Mouse (Mus musculus) macrophage (primary cell): ENCODE data around the gene Cd79b. TPM values are rescaled to one million over a fixed set of nuclear protein-coding genes. Genes with fewer than 3 reads are reported as not detected.

ENCODE experiments used
- H3K27ac ChIP-seq: fragments of 350-480 bp; formaldehyde crosslinking; 2 replicates; pipeline ENCODE4 v1.9.0; 2021
- H3K36me3 ChIP-seq: fragments of 350-480 bp; formaldehyde crosslinking; 2 replicates; pipeline ENCODE4 v1.9.0; 2021; ENCODE audit errors: inconsistent target
- H3K4me3 ChIP-seq: fragments of 350-480 bp; formaldehyde crosslinking; 2 replicates; pipeline ENCODE4 v1.9.0; 2021; ENCODE audit errors: inconsistent target
- H3K79me2 ChIP-seq: fragments of 350-480 bp; formaldehyde crosslinking; 2 replicates; pipeline ENCODE4 v1.9.0; 2021; ENCODE audit errors: inconsistent target
- WGBS: methylation state at CpG from one replicate; pipeline ENCODE4 v1.1.7; 2026; ENCODE audit warnings: inconsistent platforms; ENCODE audit not compliant: missing documents; 5-methylcytosine and 5-hydroxymethylcytosine counted together
- polyA plus RNA-seq: library from polyadenylated mRNA; stranded (reverse); fragments of 250-400 nt; gene quantifications from 3 replicates; pipeline ENCODE4 v1.2.4, GENCODE M21; 2018; ENCODE audit warnings: inconsistent platforms

The Cd79b gene
- polyA plus RNA-seq, 1 experiment from 2014 or later: 4.4 TPM

DNA sequence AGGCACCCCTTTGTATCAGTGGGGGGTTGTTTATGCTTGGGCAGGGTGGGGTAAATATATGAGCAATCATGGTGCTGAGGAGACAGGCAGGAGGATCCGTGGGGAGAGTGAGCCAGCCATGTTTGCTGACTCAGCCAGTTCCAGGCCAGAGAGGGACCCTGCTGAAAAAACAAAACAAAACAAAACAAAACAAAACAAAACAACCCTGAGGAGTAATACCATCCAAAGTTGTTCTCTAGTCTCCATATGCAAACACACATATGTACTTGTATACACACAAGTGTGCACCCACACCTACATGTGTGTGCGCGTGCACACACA is 8.5 kb downstream of the Cd79b start:
- Histone ChIP-seq H3K27ac (peak overlapping the region; percentile 54), H3K79me2 (no peaks in the 10 kb centered on the region), H3K4me3 (no peak overlapping the region), H3K36me3 (no peaks in the 10 kb centered on the region)
- WGBS: 70% methylated on average over 3 of the region's 3 CpGs

DNA sequence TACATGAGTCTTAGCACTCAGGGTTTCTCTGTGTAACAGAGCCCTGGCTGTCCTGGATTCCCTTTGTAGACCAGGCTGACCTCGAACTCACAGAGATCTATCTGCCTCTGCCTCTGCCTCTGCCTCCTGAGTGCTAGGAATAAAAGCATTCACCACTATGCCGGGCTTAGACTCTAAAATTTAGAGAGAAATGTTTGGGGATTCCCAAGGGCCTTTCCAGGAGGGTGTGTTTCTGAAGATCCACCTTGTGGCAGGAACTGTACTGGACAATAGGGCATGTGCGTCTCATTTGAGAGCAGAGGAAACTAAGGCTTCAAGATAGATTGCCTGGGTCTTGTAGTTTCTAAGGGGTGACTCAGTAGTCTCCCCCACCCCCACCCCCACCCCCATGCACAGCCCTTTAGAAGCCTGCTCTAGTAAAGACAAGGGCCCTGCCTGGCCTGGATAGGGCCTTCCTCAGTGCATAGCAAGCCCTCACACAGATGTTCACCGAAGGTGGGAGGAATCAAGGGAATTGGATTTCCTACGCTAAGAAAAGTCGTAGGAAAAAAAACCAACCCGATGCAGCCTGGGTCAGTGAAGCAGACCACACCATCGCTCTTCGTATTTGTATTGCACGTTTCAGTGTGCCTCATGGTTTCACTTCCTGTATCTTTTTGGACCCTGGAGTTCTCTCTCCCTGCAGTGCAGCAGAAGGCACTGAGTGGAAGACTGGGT is 9.1 kb downstream of the Cd79b start:
- WGBS: 20% methylated on average over 10 of the region's 10 CpGs
- H3K79me2 ChIP-seq: no peaks in the 10 kb centered on the region
- H3K4me3 ChIP-seq: no peak overlapping the region
- peak overlapping the region; percentile 54 for H3K27ac ChIP-seq
- H3K36me3 ChIP-seq: no peaks in the 10 kb centered on the region

DNA sequence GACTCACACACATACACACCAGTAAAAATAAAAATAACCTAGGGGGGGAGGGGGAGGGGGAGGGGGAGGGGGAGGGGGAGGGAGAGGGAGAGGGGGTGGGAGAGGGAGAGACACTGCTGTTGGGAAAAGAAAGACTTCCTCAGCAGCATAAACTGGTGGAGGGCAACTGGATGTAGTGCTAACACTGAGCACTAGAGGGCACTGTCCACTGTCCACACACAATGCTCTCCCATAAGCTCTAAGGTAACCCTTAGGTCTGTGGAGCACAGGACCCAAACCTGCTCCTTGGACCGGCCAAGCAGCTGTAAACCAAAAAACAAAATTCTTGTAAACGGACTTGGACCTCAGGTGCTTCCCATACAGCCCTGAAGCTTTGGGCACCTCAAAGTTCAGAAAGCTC is 11.9 kb downstream of the Cd79b start:
- H3K4me3 ChIP-seq: no peak overlapping the region
- WGBS: 3% methylated on average over 2 of the region's 2 CpGs
- no peaks in the 10 kb centered on the region for H3K36me3 ChIP-seq
- no peak overlapping the region for H3K27ac ChIP-seq
- H3K79me2 ChIP-seq: no peaks in the 10 kb centered on the region

DNA sequence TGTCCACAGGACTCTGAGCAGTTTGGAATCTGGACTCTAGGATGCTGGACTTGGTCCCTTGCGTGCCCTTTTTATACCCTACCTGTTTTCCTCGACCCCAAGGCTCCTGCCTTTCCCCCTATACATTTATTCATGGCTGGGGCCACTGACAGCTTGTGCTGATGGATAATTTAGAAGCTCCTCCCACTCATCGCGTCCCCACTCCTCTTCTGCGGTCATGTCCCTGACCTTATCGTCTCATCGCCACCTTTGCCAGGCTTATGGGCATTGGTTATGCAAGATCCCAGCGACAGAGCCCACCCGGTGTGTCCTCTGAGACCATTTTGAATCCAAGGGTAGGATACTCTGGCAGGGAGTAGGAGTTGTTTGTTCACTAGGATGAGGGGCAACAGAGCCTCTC is 12.8 kb downstream of the Cd79b start, which contains the start of gene Gh:
Gh (minus strand) TSS at position 101 of the 400 bp plus-strand sequence.
- H3K4me3 ChIP-seq: no peak within 1 kb of the TSS
- no peaks in the 10 kb centered on the region for H3K79me2 ChIP-seq
- 90% methylated on average over 9 of the region's 9 CpGs for WGBS
- no peaks in the 10 kb centered on the region for H3K36me3 ChIP-seq
- no peak within 1 kb of the TSS for H3K27ac ChIP-seq

DNA sequence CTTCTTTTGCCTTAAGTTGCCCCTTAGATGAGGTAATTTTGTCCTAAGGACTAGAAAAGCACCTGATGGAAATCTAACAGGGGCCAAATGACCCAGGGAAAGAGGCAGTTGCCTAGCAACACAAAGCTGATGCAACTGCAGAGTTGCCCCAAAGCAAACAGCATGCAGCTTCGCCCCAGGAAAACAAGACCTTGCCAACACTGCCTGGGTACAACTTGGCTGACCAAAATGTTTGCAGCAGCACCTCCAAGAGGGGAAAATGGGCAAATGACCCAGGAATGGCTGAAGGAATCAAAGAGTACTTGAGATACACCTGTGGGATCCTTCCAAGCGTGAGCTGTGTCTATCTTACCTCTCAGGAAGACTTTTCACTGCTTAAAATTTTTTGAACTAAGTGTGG is 22.7 kb downstream of the Cd79b start:
- no peaks in the 10 kb centered on the region for H3K79me2 ChIP-seq
- H3K36me3 ChIP-seq: no peaks in the 10 kb centered on the region
- H3K27ac ChIP-seq: no peak overlapping the region
- WGBS: 98% methylated on average over 2 of the region's 2 CpGs
- H3K4me3 ChIP-seq: no peak overlapping the region

DNA sequence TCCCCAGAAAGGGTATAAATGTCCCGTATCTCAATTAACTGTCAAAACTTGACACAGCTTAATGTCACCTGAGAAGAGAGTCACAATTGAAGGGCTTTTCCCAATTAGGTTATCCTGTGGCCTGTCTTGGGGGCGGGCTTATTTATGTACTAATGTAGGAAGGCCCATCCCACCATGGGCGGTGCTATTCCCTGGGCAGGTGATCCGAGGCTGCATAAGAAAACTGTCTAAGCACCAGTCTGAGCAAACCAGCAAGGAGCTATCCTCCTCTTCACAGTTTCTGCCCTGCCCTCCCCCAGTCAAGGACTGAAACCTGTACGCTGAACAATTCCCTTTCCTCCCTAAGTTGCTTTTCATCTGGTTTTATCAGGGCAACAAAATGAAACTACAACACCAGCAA is 24.2 kb downstream of the Cd79b start:
- WGBS: 95% methylated on average over 5 of the region's 5 CpGs
- no peaks in the 10 kb centered on the region for H3K79me2 ChIP-seq
- no peak overlapping the region for H3K27ac ChIP-seq
- no peaks in the 10 kb centered on the region for H3K36me3 ChIP-seq
- no peak overlapping the region for H3K4me3 ChIP-seq

DNA sequence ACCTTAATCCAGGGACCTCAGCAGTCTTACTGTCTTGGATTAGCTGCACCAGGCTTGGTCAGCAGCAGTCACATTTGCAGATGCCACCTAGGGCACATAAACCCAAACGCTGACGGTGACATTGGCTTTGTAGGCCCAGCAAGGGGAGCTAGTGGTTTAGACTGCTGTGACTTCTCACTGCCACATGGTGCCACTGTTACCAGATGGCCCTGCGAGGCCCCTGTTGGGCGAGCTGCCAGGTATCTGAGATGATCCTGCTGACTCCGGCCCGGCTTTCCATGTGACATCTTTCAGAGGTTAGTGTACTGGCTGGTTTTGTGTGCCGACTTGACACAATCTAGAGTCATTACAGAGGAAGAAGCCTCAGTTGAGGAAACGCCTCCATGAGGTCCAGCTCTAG is 25.2 kb downstream of the Cd79b start:
- WGBS: 79% methylated on average over 8 of the region's 8 CpGs
- no peaks in the 10 kb centered on the region for H3K36me3 ChIP-seq

DNA sequence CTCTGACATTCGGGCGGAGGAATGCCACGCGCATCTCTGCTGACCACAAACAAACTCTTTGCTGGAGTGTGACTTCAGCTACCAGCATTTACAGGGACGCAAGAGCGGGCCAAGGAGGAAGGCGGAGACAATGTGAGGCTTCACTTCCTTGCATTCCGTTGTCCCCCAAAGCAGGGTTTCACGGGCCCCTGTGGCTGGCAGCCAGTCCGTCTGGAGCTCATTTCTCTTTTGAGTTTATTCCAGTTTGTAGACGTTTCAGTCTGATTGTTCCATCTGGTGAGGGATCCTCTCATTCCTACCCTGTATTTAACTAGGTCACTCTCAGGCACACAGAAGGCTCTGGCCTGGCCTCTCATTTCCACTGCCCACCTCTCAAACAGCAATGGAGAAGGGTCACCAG is 27.6 kb downstream of the Cd79b start:
- H3K27ac ChIP-seq: no peak overlapping the region
- no peaks in the 10 kb centered on the region for H3K79me2 ChIP-seq
- no peak overlapping the region for H3K4me3 ChIP-seq
- WGBS: 87% methylated on average over 11 of the region's 11 CpGs
- H3K36me3 ChIP-seq: no peaks in the 10 kb centered on the region

More for the DNA sequence above, 25.2 kb downstream of the Cd79b start:
- Histone ChIP-seq H3K79me2 (no peaks in the 10 kb centered on the region), H3K4me3 (no peak overlapping the region), H3K27ac (no peak overlapping the region)

DNA sequence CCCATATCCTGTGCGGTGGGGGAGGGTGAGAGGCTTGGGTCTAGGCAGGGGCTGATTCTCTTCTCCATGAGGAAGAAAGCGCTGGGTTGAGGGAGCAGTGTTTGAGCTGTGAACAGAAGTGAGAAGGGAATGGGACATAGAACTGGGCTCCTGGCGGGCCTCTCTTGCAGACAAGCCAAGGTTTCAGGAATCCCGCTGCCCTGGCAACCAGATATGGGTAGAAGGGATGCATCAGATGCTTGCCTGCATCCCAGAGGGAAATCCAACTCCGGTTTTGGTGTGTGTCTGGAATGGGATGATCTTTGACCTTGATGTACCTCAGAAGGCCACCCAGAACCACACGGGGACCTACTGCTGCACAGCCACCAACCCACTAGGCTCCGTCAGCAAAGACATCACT is 28.4 kb downstream of the Cd79b start:
- no peaks in the 10 kb centered on the region for H3K79me2 ChIP-seq
- 92% methylated on average over 6 of the region's 7 CpGs for WGBS
- H3K27ac ChIP-seq: no peak overlapping the region
- H3K4me3 ChIP-seq: no peak overlapping the region
- no peaks in the 10 kb centered on the region for H3K36me3 ChIP-seq

DNA sequence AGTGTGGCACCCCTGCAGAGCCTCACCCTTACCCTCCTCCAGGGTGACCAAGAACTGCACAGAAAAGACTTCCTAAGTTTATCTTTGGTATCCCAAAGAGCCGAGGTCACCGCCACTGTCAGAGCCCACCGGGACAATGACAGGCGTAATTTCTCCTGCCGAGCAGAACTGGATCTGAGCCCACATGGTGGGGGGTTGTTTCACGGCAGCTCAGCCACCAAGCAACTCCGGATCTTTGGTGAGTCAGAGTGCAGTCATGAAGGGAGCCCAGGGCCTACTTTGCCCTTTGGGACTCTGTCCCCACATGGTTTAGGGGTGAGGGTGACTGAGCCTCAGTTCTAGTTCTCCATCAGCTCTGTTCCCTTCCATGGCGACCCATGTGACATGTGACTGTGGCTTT is 30.4 kb downstream of the Cd79b start:
- H3K36me3 ChIP-seq: no peaks in the 10 kb centered on the region
- H3K27ac ChIP-seq: no peak overlapping the region
- WGBS: 92% methylated on average over 8 of the region's 8 CpGs
- no peak overlapping the region for H3K4me3 ChIP-seq
- no peaks in the 10 kb centered on the region for H3K79me2 ChIP-seq

DNA sequence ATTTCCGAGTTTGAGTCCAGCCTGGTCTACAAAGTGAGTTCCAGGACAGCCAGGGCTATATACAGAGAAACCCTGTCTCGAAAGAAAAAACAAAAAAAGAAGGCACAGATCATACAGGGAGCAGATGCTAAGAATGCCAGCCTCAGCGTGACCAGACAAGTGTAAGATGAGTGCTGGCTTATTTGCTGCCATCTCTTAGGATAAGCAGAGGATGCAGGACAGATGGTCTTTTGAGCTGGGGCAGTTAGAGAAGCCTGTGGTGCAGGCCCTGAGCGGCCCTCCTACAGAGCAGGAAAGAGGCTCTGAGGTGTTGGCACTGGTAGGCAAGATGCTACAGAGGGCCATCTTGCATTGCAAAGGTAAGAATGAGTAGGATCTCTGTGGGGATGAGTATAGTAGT is 31.2 kb downstream of the Cd79b start:
- Histone ChIP-seq H3K4me3 (no peak overlapping the region), H3K36me3 (no peaks in the 10 kb centered on the region), H3K27ac (no peak overlapping the region), H3K79me2 (no peaks in the 10 kb centered on the region)
- WGBS: 99% methylated on average over 4 of the region's 4 CpGs

DNA sequence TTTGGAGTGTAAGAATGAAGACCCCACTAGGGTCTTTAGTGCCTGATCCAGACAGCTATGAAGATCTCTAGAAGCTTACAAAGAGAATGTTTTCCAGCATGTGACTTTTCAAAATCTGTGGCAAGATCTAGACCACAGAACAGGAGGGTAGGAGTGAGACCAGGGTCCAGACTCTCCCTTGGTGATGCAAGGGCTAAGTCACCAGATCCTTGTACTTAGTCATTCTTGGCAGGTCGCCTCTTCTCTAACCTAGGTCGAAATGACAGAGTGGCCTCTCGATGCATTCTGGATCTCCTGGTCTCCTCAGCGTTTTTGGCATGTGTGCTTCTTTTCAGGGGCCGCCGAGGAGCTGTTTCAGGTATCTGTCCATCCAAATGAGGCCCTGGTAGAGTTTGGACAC is 32.1 kb downstream of the Cd79b start:
- Histone ChIP-seq H3K4me3 (no peak overlapping the region), H3K36me3 (no peaks in the 10 kb centered on the region), H3K27ac (no peak overlapping the region), H3K79me2 (no peaks in the 10 kb centered on the region)
- 79% methylated on average over 6 of the region's 6 CpGs for WGBS

DNA sequence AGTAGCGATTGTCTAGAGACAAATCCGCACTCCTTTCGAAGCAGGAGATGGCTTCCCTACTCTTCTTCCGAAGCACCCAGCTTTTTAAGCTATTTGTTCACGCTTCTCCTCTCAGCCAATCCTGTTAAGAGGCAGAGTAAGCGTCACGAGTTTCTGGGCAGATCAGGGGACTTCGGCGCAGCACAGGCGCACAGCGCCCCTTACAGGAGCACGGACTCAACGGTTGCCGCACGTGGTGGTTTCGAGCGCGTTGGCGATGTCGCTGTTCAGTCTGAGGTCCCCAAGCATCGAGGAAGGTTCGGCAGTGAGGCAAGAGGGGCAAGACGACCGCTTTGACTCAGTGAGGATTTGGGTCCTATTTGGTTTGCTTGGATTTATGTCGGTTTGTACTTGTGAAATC is 38.1 kb downstream of the Cd79b start, which contains the start of gene Tcam1:
Tcam1 (plus strand) TSS at position 219 of the 400 bp plus-strand sequence.
- 6% methylated on average over 25 of the region's 25 CpGs for WGBS
- Histone ChIP-seq H3K4me3 (no peak within 1 kb of the TSS), H3K27ac (no peak within 1 kb of the TSS), H3K36me3 (no peaks in the 10 kb centered on the region), H3K79me2 (peaks cover 8% of the 10 kb centered on the region)

DNA sequence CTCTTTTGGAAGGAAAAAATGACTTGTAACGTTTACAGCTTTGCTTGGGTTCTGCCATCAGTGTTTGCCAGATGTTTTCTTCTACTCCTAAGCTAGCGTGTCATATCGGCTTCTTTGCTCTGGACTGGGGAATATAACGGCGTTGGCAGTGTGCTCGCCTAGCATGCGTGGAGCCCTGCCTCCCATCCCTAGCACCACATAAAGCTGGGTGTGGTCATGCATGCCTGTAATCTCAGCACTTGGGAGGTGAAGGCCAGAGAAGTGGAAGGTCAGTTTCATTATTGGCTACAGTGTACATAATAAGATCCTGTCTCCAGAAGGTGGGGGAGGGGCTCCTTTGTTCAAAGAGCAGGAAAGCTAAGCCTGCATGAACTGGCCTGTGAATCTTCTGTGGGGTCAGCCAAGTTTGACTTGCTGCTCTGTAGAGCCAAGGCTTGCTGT is 39.6 kb downstream of the Cd79b start:
- 100% methylated on average over 7 of the region's 7 CpGs for WGBS
- Histone ChIP-seq H3K27ac (no peak overlapping the region), H3K36me3 (no peaks in the 10 kb centered on the region), H3K4me3 (no peak overlapping the region), H3K79me2 (peaks cover 22% of the 10 kb centered on the region)

DNA sequence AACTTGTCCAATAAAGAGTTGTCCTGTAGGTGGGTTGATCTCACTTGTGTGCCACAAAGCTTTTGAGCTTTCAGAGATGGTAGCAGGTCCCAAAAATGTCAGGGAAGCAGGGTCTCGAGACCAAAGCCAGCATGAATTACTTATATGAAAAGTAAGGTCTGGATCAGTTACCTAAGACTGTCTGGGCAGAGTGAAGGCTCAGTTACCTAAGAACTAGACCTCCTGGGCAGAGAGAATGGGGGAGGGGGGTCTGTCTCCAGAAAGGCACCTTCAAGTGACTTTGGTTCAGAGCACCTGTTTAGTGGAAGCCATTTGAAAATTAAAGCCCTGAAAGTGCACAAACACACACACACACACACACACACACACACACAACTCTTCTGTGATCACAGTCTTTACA is 40.2 kb downstream of the Cd79b start:
- H3K79me2 ChIP-seq: peaks cover 28% of the 10 kb centered on the region
- WGBS: 100% methylated on average over 1 of the region's 1 CpGs
- no peaks in the 10 kb centered on the region for H3K36me3 ChIP-seq
- no peak overlapping the region for H3K4me3 ChIP-seq
- H3K27ac ChIP-seq: no peak overlapping the region

DNA sequence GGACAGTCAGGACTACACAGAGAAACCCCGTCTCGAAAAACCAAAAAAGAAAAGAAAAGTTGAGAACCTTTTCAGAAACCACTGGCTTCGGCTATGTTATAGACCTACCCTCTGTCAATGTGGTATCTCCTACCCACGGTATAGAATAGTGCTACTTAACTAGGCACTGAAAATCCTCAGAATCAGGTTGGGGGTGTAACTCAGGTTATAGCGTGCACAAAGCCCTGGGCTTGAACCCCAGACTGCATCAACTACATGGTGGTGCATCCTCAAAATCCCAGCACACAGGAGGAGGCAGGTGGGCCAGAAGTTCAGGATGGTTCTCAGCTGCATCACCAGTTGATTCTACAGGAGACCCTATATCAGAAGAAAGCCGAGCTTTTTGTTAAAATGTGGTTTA is 40.8 kb downstream of the Cd79b start:
- Histone ChIP-seq H3K36me3 (no peaks in the 10 kb centered on the region), H3K4me3 (peak overlapping the region; percentile 40; the same call in 1 of the 2 replicates), H3K27ac (0 out of 2 replicates have a peak overlapping the region, but pooled peaks have one; percentile 61), H3K79me2 (peaks cover 34% of the 10 kb centered on the region)
- WGBS: 87% methylated on average over 6 of the region's 6 CpGs
